Mouse (Mus musculus) spleen, adult 2 months (tissue): ENCODE measurements around the gene Iqgap2.

Experiments used
- CTCF ChIP-seq: fragments of 200-500 bp; IDR thresholded peaks from 2 replicates; pipeline ENCODE4 v1.5.1; 2011; ENCODE audit warnings: mild to moderate bottlenecking, inconsistent platforms; ENCODE audit not compliant: insufficient read depth, insufficient read length, insufficient replicate concordance; ENCODE audit errors: extremely low read depth
- POLR2A ChIP-seq: fragments of 200-500 bp; IDR thresholded peaks from 2 replicates; pipeline ENCODE4 v1.6.1; 2011; ENCODE audit warnings: low read depth, low read length, inconsistent platforms

DNA sequence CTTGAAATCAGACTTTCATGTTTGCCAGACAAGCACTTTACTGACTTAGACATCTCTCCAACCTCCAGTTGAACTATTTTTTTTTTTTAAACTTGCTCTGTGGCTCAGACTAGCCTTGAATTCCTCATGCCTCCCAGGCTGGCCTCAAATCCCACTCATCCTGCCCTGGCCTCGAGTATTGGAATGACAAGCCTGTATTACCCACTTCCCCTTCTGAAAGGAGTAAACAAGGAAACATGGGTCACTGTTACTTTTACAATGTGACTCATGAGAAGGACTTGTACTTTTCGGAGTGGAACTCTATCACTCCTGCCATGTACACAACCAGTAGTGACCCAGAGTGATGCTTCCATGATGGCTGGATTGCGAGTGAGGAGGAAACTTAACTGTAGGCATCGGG is 3.6 kb downstream of the Iqgap2 start:
- TF ChIP-seq CTCF (no peak), POLR2A (no peak)
